Mouse (Mus musculus): ENCODE results near the gene Nudt3. TPM values are rescaled to one million over a fixed set of nuclear protein-coding genes. Genes with fewer than 3 reads are reported as not detected.
A peak's percentile ranks its signal among the peaks of the same experiment; 100 is the strongest.
"Not testable (repeated sequence)": the region's sequence is repeated elsewhere in the genome, so short reads cannot be mapped to it uniquely, and the experiment has no call there.

The Nudt3 gene
- polyA plus RNA-seq, 1 experiment from 2014 or later: 37.2 TPM

GRCm38 (mm10) chr17:27642491-27643062 is 19.3 kb upstream of the Nudt3 start:
- no peaks in the 10 kb centered on the region for H3K4me1 ChIP-seq (ENCODE audit: control insufficient read depth, insufficient read depth, low read length)
- no peaks in the 10 kb centered on the region for H3K36me3 ChIP-seq (replicated peaks; ENCODE audit: control insufficient read depth, insufficient read depth, low read depth, low read length)
- no peaks in the 10 kb centered on the region for H3K27me3 ChIP-seq (ENCODE audit: control insufficient read depth, insufficient read depth, low read length)
- no peak overlapping the region for H3K4me3 ChIP-seq (ENCODE audit: low read depth, low read length)
- ATAC-seq (replicated peaks; ENCODE audit: insufficient number of reproducible peaks, low FRiP score, low TSS enrichment, low read depth) (no peak), DNase-seq (ENCODE audit: low spot score) (no peak)
- H3K9me3 ChIP-seq (replicated peaks; ENCODE audit: control insufficient read depth, low read length): no peaks in the 10 kb centered on the region
- H3K9ac ChIP-seq (replicated peaks; ENCODE audit: low read length): peak overlapping the region; percentile 22
- H3K4me2 ChIP-seq (ENCODE audit: low read depth, low read length): no peak overlapping the region
- H3K27ac ChIP-seq (replicated peaks; ENCODE audit: low read depth, low read length): no peak overlapping the region
- 37% methylated on average over 12 of the region's 12 CpGs for WGBS

- H3K27ac ChIP-seq (replicated peaks; ENCODE audit: low read depth, low read length); DNase-seq (ENCODE audit: low spot score); H3K36me3 ChIP-seq (replicated peaks; ENCODE audit: control insufficient read depth, insufficient read depth, low read depth, low read length); H3K4me1 ChIP-seq (ENCODE audit: control insufficient read depth, insufficient read depth, low read length); ATAC-seq (replicated peaks; ENCODE audit: insufficient number of reproducible peaks, low FRiP score, low TSS enrichment, low read depth); H3K4me3 ChIP-seq (ENCODE audit: low read depth, low read length); H3K9me3 ChIP-seq (replicated peaks; ENCODE audit: control insufficient read depth, low read length); H3K27me3 ChIP-seq (ENCODE audit: control insufficient read depth, insufficient read depth, low read length); H3K4me2 ChIP-seq (ENCODE audit: low read depth, low read length); H3K9ac ChIP-seq (replicated peaks; ENCODE audit: low read length): not testable (repeated sequence)
- 91% methylated on average over 6 of the region's 6 CpGs for WGBS
These were observed 16.6 kb upstream of the Nudt3 start for GRCm38 (mm10) chr17:27639851-27640250.

- H3K9me3 ChIP-seq (replicated peaks; ENCODE audit: control insufficient read depth, low read length): no peaks in the 10 kb centered on the region
- no peaks in the 10 kb centered on the region for H3K27me3 ChIP-seq (ENCODE audit: control insufficient read depth, insufficient read depth, low read length)
- ATAC-seq (replicated peaks; ENCODE audit: insufficient number of reproducible peaks, low FRiP score, low TSS enrichment, low read depth) (no peak), DNase-seq (ENCODE audit: low spot score) (no peak)
- no peaks in the 10 kb centered on the region for H3K4me1 ChIP-seq (ENCODE audit: control insufficient read depth, insufficient read depth, low read length)
- H3K4me3 ChIP-seq (ENCODE audit: low read depth, low read length): no peak overlapping the region
- WGBS: 77% methylated on average over 20 of the region's 20 CpGs
- H3K27ac ChIP-seq (replicated peaks; ENCODE audit: low read depth, low read length): no peak overlapping the region
- H3K4me2 ChIP-seq (ENCODE audit: low read depth, low read length): no peak overlapping the region
- no peaks in the 10 kb centered on the region for H3K36me3 ChIP-seq (replicated peaks; ENCODE audit: control insufficient read depth, insufficient read depth, low read depth, low read length)
- H3K9ac ChIP-seq (replicated peaks; ENCODE audit: low read length): no peak overlapping the region
These were observed 15.6 kb upstream of the Nudt3 start for GRCm38 (mm10) chr17:27638921-27639332.

GRCm38 (mm10) chr17:27637333-27637732 is 14.0 kb upstream of the Nudt3 start:
- Histone ChIP-seq H3K4me3 (ENCODE audit: low read depth, low read length) (no peak overlapping the region), H3K4me1 (ENCODE audit: control insufficient read depth, insufficient read depth, low read length) (no peaks in the 10 kb centered on the region), H3K9me3 (replicated peaks; ENCODE audit: control insufficient read depth, low read length) (no peaks in the 10 kb centered on the region), H3K27me3 (ENCODE audit: control insufficient read depth, insufficient read depth, low read length) (no peaks in the 10 kb centered on the region), H3K4me2 (ENCODE audit: low read depth, low read length) (no peak overlapping the region), H3K9ac (replicated peaks; ENCODE audit: low read length) (no peak overlapping the region), H3K27ac (replicated peaks; ENCODE audit: low read depth, low read length) (no peak overlapping the region), H3K36me3 (replicated peaks; ENCODE audit: control insufficient read depth, insufficient read depth, low read depth, low read length) (peaks cover 3% of the 10 kb centered on the region)
- 64% methylated on average over 9 of the region's 9 CpGs for WGBS
- ATAC-seq (replicated peaks; ENCODE audit: insufficient number of reproducible peaks, low FRiP score, low TSS enrichment, low read depth) (no peak), DNase-seq (ENCODE audit: low spot score) (no peak)

- H3K4me2 ChIP-seq (ENCODE audit: low read depth, low read length): no peak within 1 kb of the TSS; the same call in 1 of the 2 replicates
- peaks cover 7% of the 10 kb centered on the region for H3K36me3 ChIP-seq (replicated peaks; ENCODE audit: control insufficient read depth, insufficient read depth, low read depth, low read length)
- H3K27me3 ChIP-seq (ENCODE audit: control insufficient read depth, insufficient read depth, low read length): no peaks in the 10 kb centered on the region
- peak within 1 kb of the TSS; percentile 88; the same call in 1 of the 2 replicates for H3K4me3 ChIP-seq (ENCODE audit: low read depth, low read length)
- WGBS: 39% methylated on average over 18 of the region's 18 CpGs
- peak within 1 kb of the TSS; percentile 86 for H3K27ac ChIP-seq (replicated peaks; ENCODE audit: low read depth, low read length)
- no peaks in the 10 kb centered on the region for H3K4me1 ChIP-seq (ENCODE audit: control insufficient read depth, insufficient read depth, low read length)
- H3K9ac ChIP-seq (replicated peaks; ENCODE audit: low read length): peak within 1 kb of the TSS; percentile 5
- no peak for ATAC-seq (replicated peaks; ENCODE audit: insufficient number of reproducible peaks, low FRiP score, low TSS enrichment, low read depth)
- H3K9me3 ChIP-seq (replicated peaks; ENCODE audit: control insufficient read depth, low read length): no peaks in the 10 kb centered on the region
- DNase-seq (ENCODE audit: low spot score): no peak
These were observed 13.1 kb upstream of the Nudt3 start, which contains the start of gene Rps10 for GRCm38 (mm10) chr17:27636132-27637020. Gene Rps10 (minus strand): TSS chr17:27636669.

DNA sequence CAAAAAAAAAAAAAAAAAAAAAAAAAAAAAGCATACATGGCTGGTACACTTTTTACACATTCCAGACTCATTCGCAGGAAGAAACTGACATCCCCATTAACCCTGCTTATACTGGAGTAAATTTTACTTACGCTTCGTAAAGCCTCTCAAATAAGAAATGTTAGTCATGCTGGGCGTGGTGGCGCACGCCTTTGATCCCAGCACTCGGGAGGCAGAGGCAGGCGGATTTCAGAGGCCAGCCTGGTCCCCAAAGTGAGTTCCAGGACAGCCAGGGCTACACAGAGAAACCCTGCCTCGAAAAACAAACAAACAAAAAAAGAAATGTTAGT is 12.2 kb upstream of the Nudt3 start:
- peak overlapping the region; percentile 65 for H3K9ac ChIP-seq (replicated peaks; ENCODE audit: low read length)
- WGBS: 52% methylated on average over 9 of the region's 9 CpGs
- H3K36me3 ChIP-seq (replicated peaks; ENCODE audit: control insufficient read depth, insufficient read depth, low read depth, low read length); DNase-seq (ENCODE audit: low spot score); H3K27me3 ChIP-seq (ENCODE audit: control insufficient read depth, insufficient read depth, low read length); H3K4me1 ChIP-seq (ENCODE audit: control insufficient read depth, insufficient read depth, low read length); ATAC-seq (replicated peaks; ENCODE audit: insufficient number of reproducible peaks, low FRiP score, low TSS enrichment, low read depth); H3K9me3 ChIP-seq (replicated peaks; ENCODE audit: control insufficient read depth, low read length): not testable (repeated sequence)
- H3K27ac ChIP-seq (replicated peaks; ENCODE audit: low read depth, low read length): peak overlapping the region; percentile 86
- H3K4me2 ChIP-seq (ENCODE audit: low read depth, low read length): peak overlapping the region; percentile 64
- H3K4me3 ChIP-seq (ENCODE audit: low read depth, low read length): peak overlapping the region; percentile 88

GRCm38 (mm10) chr17:27634871-27635574 is 11.7 kb upstream of the Nudt3 start, which contains the start of gene RPS10-NUDT3:
Gene RPS10-NUDT3 (minus strand): TSS chr17:27635222.
- DNase-seq (ENCODE audit: low spot score) (peak; percentile 95), ATAC-seq (replicated peaks; ENCODE audit: insufficient number of reproducible peaks, low FRiP score, low TSS enrichment, low read depth) (peak; percentile 97)
- Histone ChIP-seq H3K9me3 (replicated peaks; ENCODE audit: control insufficient read depth, low read length) (no peaks in the 10 kb centered on the region), H3K9ac (replicated peaks; ENCODE audit: low read length) (peak within 1 kb of the TSS; percentile 93), H3K4me1 (ENCODE audit: control insufficient read depth, insufficient read depth, low read length) (no peaks in the 10 kb centered on the region), H3K4me2 (ENCODE audit: low read depth, low read length) (peak within 1 kb of the TSS; percentile 64), H3K4me3 (ENCODE audit: low read depth, low read length) (peak within 1 kb of the TSS; percentile 88), H3K36me3 (replicated peaks; ENCODE audit: control insufficient read depth, insufficient read depth, low read depth, low read length) (peaks cover 9% of the 10 kb centered on the region), H3K27ac (replicated peaks; ENCODE audit: low read depth, low read length) (peak within 1 kb of the TSS; percentile 86), H3K27me3 (ENCODE audit: control insufficient read depth, insufficient read depth, low read length) (no peaks in the 10 kb centered on the region)
- 0% methylated on average over 62 of the region's 72 CpGs for WGBS
